Mouse (Mus musculus) neutrophil, adult 65 days (primary cell): ENCODE measurements around the gene Nps. TPM values are rescaled to one million over a fixed set of nuclear protein-coding genes. Genes with fewer than 3 reads are reported as not detected.

Experiments
- total RNA-seq: library from RNA; stranded (reverse); gene quantifications from 2 replicates; pipeline ENCODE4 v1.2.4, GENCODE M21; 2023

Gene Nps
- not detected in 2 replicates for total RNA-seq

DNA sequence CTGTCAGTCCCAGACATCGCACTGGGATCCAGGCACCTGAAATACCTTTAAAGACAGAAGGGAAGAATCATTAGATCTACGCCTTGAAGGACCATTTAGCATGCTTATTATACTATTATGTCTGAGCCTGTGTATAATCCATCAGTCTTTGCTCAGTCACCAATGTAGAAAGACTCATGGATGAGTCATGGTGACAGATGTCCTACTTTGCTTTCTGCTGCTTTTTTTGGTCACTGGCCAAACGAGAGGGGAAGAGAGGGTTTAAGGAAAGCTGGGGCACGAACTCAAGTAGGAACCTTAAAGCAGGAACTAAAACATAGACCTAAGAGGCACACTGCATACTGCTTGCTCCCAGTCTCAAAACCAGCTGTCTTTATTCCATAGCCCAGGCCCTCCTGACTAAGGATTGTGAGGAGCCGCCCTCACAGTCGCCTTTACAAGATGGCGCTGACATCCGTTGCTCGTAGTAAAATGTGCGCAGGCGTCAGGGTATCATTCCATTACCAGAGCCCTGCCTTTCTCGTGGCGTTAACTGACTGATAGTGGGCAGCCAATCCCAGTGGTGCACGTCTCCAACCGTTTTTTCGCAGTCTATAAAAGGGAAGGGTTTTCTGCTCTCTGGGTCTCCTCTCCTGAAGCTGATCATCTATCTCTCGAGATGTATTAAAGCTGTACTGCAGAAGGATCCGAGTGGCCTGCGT lies at the start of gene Nps:
Nps (plus strand) TSS at position 651 of the 701 bp plus-strand sequence.

Other genes with a start within 250 kb of the Nps start
- not detected in 2 replicates for gene Foxi2, start 151.6 kb downstream of the Nps start, total RNA-seq